Mouse (Mus musculus): Measurements from ENCODE around the gene Scap. TPM values are rescaled to one million over a fixed set of nuclear protein-coding genes. Genes with fewer than 3 reads are reported as not detected.
"Not testable (repeated sequence)": the region's sequence is repeated elsewhere in the genome, so short reads cannot be mapped to it uniquely, and the experiment has no call there.

Gene Scap
- polyA plus RNA-seq, 1 experiment from 2014 or later: 44.1 TPM

GRCm38 (mm10) chr9:110315410-110315809 lies 17.7 kb upstream of the Scap start:
- no peaks in the 10 kb centered on the region for H3K4me1 ChIP-seq

GRCm38 (mm10) chr9:110315904-110316303 lies 17.2 kb upstream of the Scap start:
- 97% methylated on average over 8 of the region's 8 CpGs for WGBS
- H3K4me3 ChIP-seq: no peak overlapping the region
- peaks cover 96% of the 10 kb centered on the region for H3K36me3 ChIP-seq (replicated peaks)
- H3K4me1 ChIP-seq: no peaks in the 10 kb centered on the region
- DNase-seq (ENCODE audit: extremely low spot score, low spot score): no peak
- H3K27ac ChIP-seq: no peak overlapping the region
- no peaks in the 10 kb centered on the region for H3K9me3 ChIP-seq
- H3K27me3 ChIP-seq (ENCODE audit: poor library complexity, severe bottlenecking): no peaks in the 10 kb centered on the region

More at GRCm38 (mm10) chr9:110315410-110315809, 17.7 kb upstream of the Scap start:
- H3K4me3 ChIP-seq: no peak overlapping the region
- H3K9me3 ChIP-seq: no peaks in the 10 kb centered on the region
- DNase-seq (ENCODE audit: extremely low spot score, low spot score): no peak
- 93% methylated on average over 6 of the region's 6 CpGs for WGBS
- no peak overlapping the region for H3K27ac ChIP-seq
- H3K27me3 ChIP-seq (ENCODE audit: poor library complexity, severe bottlenecking): no peaks in the 10 kb centered on the region
- H3K36me3 ChIP-seq (replicated peaks): peaks cover 96% of the 10 kb centered on the region

GRCm38 (mm10) chr9:110316503-110316902 lies 16.6 kb upstream of the Scap start:
- 92% methylated on average over 8 of the region's 8 CpGs for WGBS
- no peaks in the 10 kb centered on the region for H3K27me3 ChIP-seq (ENCODE audit: poor library complexity, severe bottlenecking)
- no peak overlapping the region for H3K27ac ChIP-seq
- peaks cover 96% of the 10 kb centered on the region for H3K36me3 ChIP-seq (replicated peaks)
- DNase-seq (ENCODE audit: extremely low spot score, low spot score): no peak
- H3K4me3 ChIP-seq: no peak overlapping the region
- no peaks in the 10 kb centered on the region for H3K4me1 ChIP-seq
- no peaks in the 10 kb centered on the region for H3K9me3 ChIP-seq

DNA sequence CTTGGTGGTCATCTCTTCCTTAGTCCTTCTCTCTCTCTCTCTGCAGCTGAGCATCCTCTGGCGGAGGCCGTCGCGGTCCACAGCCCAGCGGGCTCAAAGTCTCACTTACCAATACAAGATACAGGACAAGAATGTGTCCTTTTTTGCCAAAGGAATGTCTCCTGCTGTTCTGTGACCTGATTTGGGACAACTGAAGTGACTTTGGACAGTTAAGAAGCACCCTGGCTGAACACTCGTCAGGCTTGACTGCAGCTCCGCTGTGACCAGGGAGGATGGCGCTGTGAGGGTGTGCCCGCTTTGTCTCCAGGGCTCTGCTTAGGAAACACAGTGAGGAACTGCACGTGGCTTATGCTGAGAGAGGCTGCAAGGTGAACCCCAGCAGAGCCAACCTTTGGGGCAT lies 12.3 kb upstream of the Scap start:
- peaks cover 77% of the 10 kb centered on the region for H3K36me3 ChIP-seq (replicated peaks)
- no peaks in the 10 kb centered on the region for H3K9me3 ChIP-seq
- H3K27ac ChIP-seq: no peak overlapping the region
- peaks cover 11% of the 10 kb centered on the region for H3K4me1 ChIP-seq
- H3K27me3 ChIP-seq (ENCODE audit: poor library complexity, severe bottlenecking): no peaks in the 10 kb centered on the region
- DNase-seq (ENCODE audit: extremely low spot score, low spot score): no peak
- WGBS: 88% methylated on average over 10 of the region's 10 CpGs
- no peak overlapping the region for H3K4me3 ChIP-seq

- H3K27me3 ChIP-seq (ENCODE audit: poor library complexity, severe bottlenecking): no peaks in the 10 kb centered on the region
- H3K4me1 ChIP-seq: peaks cover 11% of the 10 kb centered on the region
- no peak for DNase-seq (ENCODE audit: extremely low spot score, low spot score)
- no peak overlapping the region; the same call in 1 of the 2 replicates for H3K27ac ChIP-seq
- H3K4me3 ChIP-seq: no peak overlapping the region
- no peaks in the 10 kb centered on the region for H3K9me3 ChIP-seq
- H3K36me3 ChIP-seq (replicated peaks): peaks cover 56% of the 10 kb centered on the region
These were observed 10.1 kb upstream of the Scap start for GRCm38 (mm10) chr9:110322972-110323371.

GRCm38 (mm10) chr9:110324181-110324580 lies 8.9 kb upstream of the Scap start:
- WGBS: 95% methylated on average over 1 of the region's 1 CpGs
- Histone ChIP-seq H3K4me3 (no peak overlapping the region), H3K9me3 (no peaks in the 10 kb centered on the region), H3K27me3 (ENCODE audit: poor library complexity, severe bottlenecking) (no peaks in the 10 kb centered on the region), H3K27ac (no peak overlapping the region), H3K4me1 (peaks cover 11% of the 10 kb centered on the region), H3K36me3 (replicated peaks) (peaks cover 44% of the 10 kb centered on the region)
- DNase-seq (ENCODE audit: extremely low spot score, low spot score): no peak

GRCm38 (mm10) chr9:110328178-110328577 lies 4.9 kb upstream of the Scap start:
- no peak for DNase-seq (ENCODE audit: extremely low spot score, low spot score)
- Histone ChIP-seq H3K36me3 (replicated peaks) (0 out of 2 replicates have a peak, but pooled peaks cover 5% of the 10 kb centered on the region), H3K27ac (no peak overlapping the region), H3K4me3 (no peak overlapping the region), H3K4me1 (peaks cover 8% of the 10 kb centered on the region), H3K27me3 (ENCODE audit: poor library complexity, severe bottlenecking) (no peaks in the 10 kb centered on the region), H3K9me3 (no peaks in the 10 kb centered on the region)
- WGBS: 88% methylated on average over 2 of the region's 2 CpGs

DNA sequence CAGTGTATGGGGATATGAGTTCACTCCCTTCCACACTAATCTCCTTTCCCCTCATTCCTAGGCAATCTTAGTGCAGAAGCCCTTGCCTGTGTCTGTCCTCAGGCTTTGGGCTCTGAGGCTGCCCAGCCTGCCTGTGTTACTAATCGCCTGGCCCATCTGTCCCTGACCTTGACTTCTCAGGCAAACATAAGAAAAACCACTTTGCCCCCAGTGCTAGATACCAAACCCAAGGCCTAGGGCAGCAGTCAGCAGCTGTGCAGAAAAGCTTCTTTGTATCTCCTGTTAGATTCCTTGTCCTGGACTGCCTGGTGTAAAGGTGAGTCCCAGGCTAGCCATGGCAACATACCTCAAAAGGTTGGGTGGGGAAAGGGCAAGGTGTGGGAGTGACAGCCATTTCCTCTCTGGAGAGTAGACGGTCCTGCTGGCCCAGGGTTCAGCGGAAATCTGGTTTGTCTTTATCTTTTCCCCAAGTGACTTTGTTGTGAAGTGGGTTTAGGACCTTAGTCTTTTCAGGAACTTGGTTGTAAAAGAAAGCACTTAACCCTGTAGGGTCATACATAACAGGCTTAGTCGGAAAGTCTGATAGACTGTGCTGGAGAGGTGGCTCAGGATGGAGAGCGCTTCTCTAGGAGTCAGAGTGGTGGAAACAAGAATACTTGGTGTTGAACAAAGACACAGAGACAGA lies 4.0 kb upstream of the Scap start:
- no peak for DNase-seq (ENCODE audit: extremely low spot score, low spot score)
- Histone ChIP-seq H3K9me3 (no peaks in the 10 kb centered on the region), H3K4me3 (no peak overlapping the region), H3K36me3 (replicated peaks) (0 out of 2 replicates have a peak, but pooled peaks cover 2% of the 10 kb centered on the region), H3K27me3 (ENCODE audit: poor library complexity, severe bottlenecking) (no peaks in the 10 kb centered on the region), H3K4me1 (peaks cover 11% of the 10 kb centered on the region), H3K27ac (no peak overlapping the region)
- WGBS: 77% methylated on average over 5 of the region's 5 CpGs

- no peaks in the 10 kb centered on the region for H3K27me3 ChIP-seq (ENCODE audit: poor library complexity, severe bottlenecking)
- no peaks in the 10 kb centered on the region for H3K36me3 ChIP-seq (replicated peaks)
- WGBS: 90% methylated on average over 21 of the region's 21 CpGs
- no peak for DNase-seq (ENCODE audit: extremely low spot score, low spot score)
- peaks cover 17% of the 10 kb centered on the region for H3K4me1 ChIP-seq
- no peak overlapping the region for H3K4me3 ChIP-seq
- no peak overlapping the region for H3K27ac ChIP-seq
- no peaks in the 10 kb centered on the region for H3K9me3 ChIP-seq
These were observed 3.4 kb upstream of the Scap start for GRCm38 (mm10) chr9:110329655-110330054.

DNA sequence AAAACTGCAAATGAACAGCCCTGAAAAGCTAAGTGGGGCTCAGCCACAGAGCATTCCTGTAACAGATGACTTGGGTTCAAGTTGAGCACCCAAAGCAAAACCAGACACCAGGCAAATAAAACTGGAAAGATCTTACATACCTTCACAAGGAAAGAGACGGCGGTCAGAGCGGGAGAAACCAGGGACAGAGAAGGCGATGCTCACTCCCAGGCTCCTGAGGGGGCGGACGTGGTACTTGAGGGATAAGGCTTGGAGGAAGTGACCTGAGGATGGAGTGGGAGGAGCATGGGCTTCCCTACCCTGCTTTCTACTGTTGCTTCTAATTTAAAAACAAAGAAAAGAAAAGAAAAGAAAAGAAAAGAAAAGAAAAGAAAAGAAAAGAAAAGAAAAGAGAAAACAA lies 2.7 kb upstream of the Scap start:
- no peak overlapping the region for H3K4me3 ChIP-seq
- no peak for DNase-seq (ENCODE audit: extremely low spot score, low spot score)
- H3K9me3 ChIP-seq: no peaks in the 10 kb centered on the region
- peaks cover 24% of the 10 kb centered on the region for H3K4me1 ChIP-seq
- no peaks in the 10 kb centered on the region for H3K27me3 ChIP-seq (ENCODE audit: poor library complexity, severe bottlenecking)
- no peaks in the 10 kb centered on the region for H3K36me3 ChIP-seq (replicated peaks)
- WGBS: 59% methylated on average over 6 of the region's 6 CpGs
- no peak overlapping the region for H3K27ac ChIP-seq

DNA sequence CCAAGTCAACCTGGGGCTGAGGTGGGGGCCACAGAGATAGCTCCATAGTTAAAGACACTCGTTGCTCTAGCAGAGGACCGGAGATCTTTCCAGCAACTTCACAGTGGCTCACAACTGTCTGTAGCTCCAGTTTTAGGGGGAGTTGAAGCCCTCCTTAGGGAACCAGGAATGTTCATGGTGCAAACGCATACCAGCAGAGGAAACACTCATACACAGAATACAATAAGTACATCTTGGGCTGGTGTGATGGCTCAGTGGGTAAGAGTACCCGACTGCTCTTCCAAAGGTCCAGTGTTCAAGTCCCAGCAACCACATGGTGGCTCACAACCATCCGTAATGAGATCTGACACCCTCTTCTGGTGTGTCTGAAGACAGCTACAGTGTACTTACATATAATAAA lies 2.2 kb upstream of the Scap start:
- H3K27ac ChIP-seq; H3K4me3 ChIP-seq; DNase-seq (ENCODE audit: extremely low spot score, low spot score); H3K9me3 ChIP-seq; H3K36me3 ChIP-seq (replicated peaks); H3K27me3 ChIP-seq (ENCODE audit: poor library complexity, severe bottlenecking): not testable (repeated sequence)
- peaks cover 26% of the 10 kb centered on the region for H3K4me1 ChIP-seq
- 90% methylated on average over 5 of the region's 5 CpGs for WGBS

GRCm38 (mm10) chr9:110333896-110334259 lies 790 bp downstream of the Scap start:
- H3K9me3 ChIP-seq: no peaks in the 10 kb centered on the region
- DNase-seq (ENCODE audit: extremely low spot score, low spot score): no peak
- H3K4me3 ChIP-seq: peak overlapping the region; percentile 90
- peak overlapping the region; percentile 91 for H3K27ac ChIP-seq
- no peaks in the 10 kb centered on the region for H3K27me3 ChIP-seq (ENCODE audit: poor library complexity, severe bottlenecking)
- H3K36me3 ChIP-seq (replicated peaks): no peaks in the 10 kb centered on the region
- 14% methylated on average over 12 of the region's 12 CpGs for WGBS
- peaks cover 40% of the 10 kb centered on the region for H3K4me1 ChIP-seq

- H3K27me3 ChIP-seq (ENCODE audit: poor library complexity, severe bottlenecking): no peaks in the 10 kb centered on the region
- DNase-seq (ENCODE audit: extremely low spot score, low spot score): no peak
- no peaks in the 10 kb centered on the region for H3K36me3 ChIP-seq (replicated peaks)
- 73% methylated on average over 8 of the region's 8 CpGs for WGBS
- no peaks in the 10 kb centered on the region for H3K9me3 ChIP-seq
- no peak overlapping the region for H3K27ac ChIP-seq
- H3K4me1 ChIP-seq: peaks cover 40% of the 10 kb centered on the region
- H3K4me3 ChIP-seq: peak overlapping the region; percentile 90; the same call in 1 of the 2 replicates
These were observed 1.8 kb downstream of the Scap start for GRCm38 (mm10) chr9:110334849-110335248.
